Mouse (Mus musculus): ENCODE results near the gene Gpam. TPM values are rescaled to one million over a fixed set of nuclear protein-coding genes. Genes with fewer than 3 reads are reported as not detected.
A peak's percentile ranks its signal among the peaks of the same experiment; 100 is the strongest.

The Gpam gene
- polyA plus RNA-seq, 1 experiment, result 0.04 TPM

DNA sequence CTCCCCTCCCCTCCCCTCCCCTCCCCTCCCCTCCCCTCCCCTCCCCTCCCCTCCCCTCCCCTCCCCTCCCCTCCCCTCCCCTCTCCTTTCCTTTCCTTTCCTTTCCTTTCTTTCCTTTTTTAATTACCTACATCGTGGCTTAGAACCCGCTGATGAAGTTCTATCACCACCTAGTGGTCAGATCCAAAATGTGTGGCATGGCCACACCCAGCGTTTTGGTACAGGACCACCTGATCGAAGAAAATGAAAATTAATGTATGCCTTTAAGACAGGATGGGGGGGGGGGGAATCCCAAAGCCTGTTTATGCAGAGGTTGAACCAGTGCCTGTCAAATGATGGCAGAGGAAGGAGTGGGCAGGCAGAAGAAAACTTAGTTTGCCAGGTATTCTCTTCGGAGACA, 65.1 kb downstream of the Gpam start:
- H3K4me3 ChIP-seq (replicated peaks), result no peak overlapping the region
- peaks cover 4% of the 10 kb centered on the region for H3K4me1 ChIP-seq (ENCODE audit: control insufficient read depth)
- no peaks in the 10 kb centered on the region; the same call in 1 of the 2 replicates for H3K9me3 ChIP-seq (ENCODE audit: control insufficient read depth, low read length)
- TF ChIP-seq TAL1 (IDR thresholded peaks at IDR 0.05; ENCODE audit: low read length) (no peak), GATA1 (IDR thresholded peaks at IDR 0.05; ENCODE audit: low read length) (no peak)
- no peaks in the 10 kb centered on the region for H3K27me3 ChIP-seq (ENCODE audit: control insufficient read depth)
- peaks cover 7% of the 10 kb centered on the region; the same call in 1 of the 2 replicates for H3K36me3 ChIP-seq (ENCODE audit: control insufficient read depth)

DNA sequence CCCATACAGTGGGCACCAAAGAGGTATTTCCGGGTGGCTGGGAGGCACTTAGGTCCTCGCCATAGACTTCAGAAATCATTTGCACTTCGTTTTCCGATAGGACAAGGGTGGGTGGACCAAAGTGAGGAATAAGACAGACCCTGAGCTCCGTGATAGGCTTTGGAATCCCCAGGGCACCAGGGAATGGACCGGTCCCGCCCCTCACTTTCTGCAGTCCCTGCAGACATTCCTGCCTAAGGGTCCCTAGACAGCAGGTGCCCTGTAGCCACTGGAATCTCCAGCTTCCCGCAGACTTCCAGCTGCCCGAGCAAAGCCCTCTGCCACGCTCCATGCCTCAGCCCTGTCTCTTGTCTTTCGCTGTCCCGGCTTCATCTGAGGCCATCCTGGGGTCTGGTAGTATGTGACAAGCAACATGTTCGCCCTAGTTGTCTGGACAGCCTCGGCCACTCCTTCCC, 65.6 kb downstream of the Gpam start:
- Histone ChIP-seq H3K4me3 (replicated peaks) (peak overlapping the region; percentile 26), H3K36me3 (ENCODE audit: control insufficient read depth) (peaks cover 5% of the 10 kb centered on the region; the same call in 1 of the 2 replicates), H3K9me3 (ENCODE audit: control insufficient read depth, low read length) (no peaks in the 10 kb centered on the region; the same call in 1 of the 2 replicates), H3K4me1 (ENCODE audit: control insufficient read depth) (peaks cover 4% of the 10 kb centered on the region), H3K27me3 (ENCODE audit: control insufficient read depth) (no peaks in the 10 kb centered on the region)
- TF ChIP-seq GATA1 (IDR thresholded peaks at IDR 0.05; ENCODE audit: low read length), result no peak
- no peak for TF ChIP-seq TAL1 (IDR thresholded peaks at IDR 0.05; ENCODE audit: low read length)

GRCm38 (mm10) chr19:55060964-55061363, 66.1 kb downstream of the Gpam start:
- Histone ChIP-seq H3K4me1 (ENCODE audit: control insufficient read depth) (peaks cover 4% of the 10 kb centered on the region), H3K27me3 (ENCODE audit: control insufficient read depth) (no peaks in the 10 kb centered on the region), H3K9me3 (ENCODE audit: control insufficient read depth, low read length) (no peaks in the 10 kb centered on the region; the same call in 1 of the 2 replicates), H3K4me3 (replicated peaks) (no peak overlapping the region), H3K36me3 (ENCODE audit: control insufficient read depth) (peaks cover 2% of the 10 kb centered on the region; the same call in 1 of the 2 replicates)
- no peak for TF ChIP-seq TAL1 (IDR thresholded peaks at IDR 0.05; ENCODE audit: low read length)
- TF ChIP-seq GATA1 (IDR thresholded peaks at IDR 0.05; ENCODE audit: low read length), result no peak

- Histone ChIP-seq H3K9me3 (ENCODE audit: control insufficient read depth, low read length) (no peaks in the 10 kb centered on the region; the same call in 1 of the 2 replicates), H3K36me3 (ENCODE audit: control insufficient read depth) (no peaks in the 10 kb centered on the region), H3K4me1 (ENCODE audit: control insufficient read depth) (peaks cover 4% of the 10 kb centered on the region), H3K27me3 (ENCODE audit: control insufficient read depth) (no peaks in the 10 kb centered on the region), H3K4me3 (replicated peaks) (no peak overlapping the region)
- TF ChIP-seq TAL1 (IDR thresholded peaks at IDR 0.05; ENCODE audit: low read length), result no peak
- TF ChIP-seq GATA1 (IDR thresholded peaks at IDR 0.05; ENCODE audit: low read length), result no peak
Measured at GRCm38 (mm10) chr19:55057483-55057882, 69.6 kb downstream of the Gpam start.

GRCm38 (mm10) chr19:55055634-55056269, 71.3 kb downstream of the Gpam start:
- Histone ChIP-seq H3K36me3 (ENCODE audit: control insufficient read depth) (no peaks in the 10 kb centered on the region), H3K9me3 (ENCODE audit: control insufficient read depth, low read length) (no peaks in the 10 kb centered on the region; the same call in 1 of the 2 replicates), H3K27me3 (ENCODE audit: control insufficient read depth) (no peaks in the 10 kb centered on the region), H3K4me1 (ENCODE audit: control insufficient read depth) (no peaks in the 10 kb centered on the region), H3K4me3 (replicated peaks) (no peak overlapping the region)
- no peak for TF ChIP-seq GATA1 (IDR thresholded peaks at IDR 0.05; ENCODE audit: low read length)
- no peak for TF ChIP-seq TAL1 (IDR thresholded peaks at IDR 0.05; ENCODE audit: low read length)

DNA sequence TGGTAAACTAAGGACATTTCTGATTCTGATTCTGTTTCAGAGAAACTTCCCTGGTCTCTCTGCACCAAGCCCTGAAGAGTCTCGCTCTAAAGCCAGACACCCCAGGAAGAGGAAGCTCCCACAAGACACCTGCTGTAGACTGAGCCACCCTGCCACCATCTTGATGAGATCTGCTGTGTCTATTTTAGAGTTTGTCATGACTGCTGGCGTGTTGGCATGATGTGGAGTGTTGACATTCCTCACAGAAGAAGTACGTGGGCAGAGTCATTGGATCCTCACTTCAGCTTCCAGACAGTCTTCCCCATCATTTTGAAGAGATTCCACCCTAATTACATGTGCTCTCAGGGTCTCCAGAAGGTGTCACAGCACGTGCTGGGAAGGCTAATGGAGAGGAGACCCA, 73.9 kb downstream of the Gpam start:
- Histone ChIP-seq H3K4me3 (replicated peaks) (no peak overlapping the region), H3K9me3 (ENCODE audit: control insufficient read depth, low read length) (no peaks in the 10 kb centered on the region; the same call in 1 of the 2 replicates)
- TF ChIP-seq TAL1 (IDR thresholded peaks at IDR 0.05; ENCODE audit: low read length) (no peak), GATA1 (IDR thresholded peaks at IDR 0.05; ENCODE audit: low read length) (no peak)

GRCm38 (mm10) chr19:55037406-55037805, 89.6 kb downstream of the Gpam start:
- H3K9me3 ChIP-seq (ENCODE audit: control insufficient read depth, low read length), result no peaks in the 10 kb centered on the region
- H3K36me3 ChIP-seq (ENCODE audit: control insufficient read depth), result no peaks in the 10 kb centered on the region
- TF ChIP-seq TAL1 (IDR thresholded peaks at IDR 0.05; ENCODE audit: low read length) (no peak), GATA1 (IDR thresholded peaks at IDR 0.05; ENCODE audit: low read length) (no peak)
- no peak overlapping the region for H3K4me3 ChIP-seq (replicated peaks)
- H3K27me3 ChIP-seq (ENCODE audit: control insufficient read depth), result no peaks in the 10 kb centered on the region
- H3K4me1 ChIP-seq (ENCODE audit: control insufficient read depth), result no peaks in the 10 kb centered on the region

More for the DNA sequence above, 73.9 kb downstream of the Gpam start:
- H3K36me3 ChIP-seq (ENCODE audit: control insufficient read depth), result no peaks in the 10 kb centered on the region
- no peaks in the 10 kb centered on the region for H3K4me1 ChIP-seq (ENCODE audit: control insufficient read depth)
- H3K27me3 ChIP-seq (ENCODE audit: control insufficient read depth), result no peaks in the 10 kb centered on the region

- H3K9me3 ChIP-seq (ENCODE audit: control insufficient read depth, low read length), result peaks cover 2% of the 10 kb centered on the region; the same call in 1 of the 2 replicates
- H3K4me1 ChIP-seq (ENCODE audit: control insufficient read depth), result no peaks in the 10 kb centered on the region
- no peaks in the 10 kb centered on the region for H3K36me3 ChIP-seq (ENCODE audit: control insufficient read depth)
- H3K27me3 ChIP-seq (ENCODE audit: control insufficient read depth), result no peaks in the 10 kb centered on the region
- no peak overlapping the region for H3K4me3 ChIP-seq (replicated peaks)
- TF ChIP-seq TAL1 (IDR thresholded peaks at IDR 0.05; ENCODE audit: low read length) (no peak), GATA1 (IDR thresholded peaks at IDR 0.05; ENCODE audit: low read length) (no peak)
Measured at GRCm38 (mm10) chr19:55018872-55019271, 108.2 kb downstream of the Gpam start.

Other genes starting within 250 kb of the Gpam start
- gene Tectb, start 53.5 kb upstream of the Gpam start, polyA plus RNA-seq (2012), result not detected in 2 replicates
- gene Gucy2g, start 114.0 kb upstream of the Gpam start, polyA plus RNA-seq (2012), result not detected in 2 replicates
- gene Acsl5, start 124.7 kb upstream of the Gpam start, polyA plus RNA-seq (2012), result 0.92 and 1.3 TPM in 2 replicates
- 1.3 and 2.3 TPM in 2 replicates for gene Zdhhc6, start 188.8 kb upstream of the Gpam start, polyA plus RNA-seq (2012)
- 0.90 and 1.0 TPM in 2 replicates for gene Vti1a, start 189.1 kb upstream of the Gpam start, polyA plus RNA-seq (2012)

Measured in erythroblast, embryonic 14.5 days (primary cell).